Mouse (Mus musculus) thymus, postnatal 14 days (tissue): ENCODE data around the gene Akr1b7.
"Not testable (repeated sequence)": the region's sequence is repeated elsewhere in the genome, so short reads cannot be mapped to it uniquely, and the experiment has no call there.

Experiments used
- DNase-seq: peaks from one replicate; pipeline ENCODE4 v3.0.0; 2021

The Akr1b7 gene

DNA sequence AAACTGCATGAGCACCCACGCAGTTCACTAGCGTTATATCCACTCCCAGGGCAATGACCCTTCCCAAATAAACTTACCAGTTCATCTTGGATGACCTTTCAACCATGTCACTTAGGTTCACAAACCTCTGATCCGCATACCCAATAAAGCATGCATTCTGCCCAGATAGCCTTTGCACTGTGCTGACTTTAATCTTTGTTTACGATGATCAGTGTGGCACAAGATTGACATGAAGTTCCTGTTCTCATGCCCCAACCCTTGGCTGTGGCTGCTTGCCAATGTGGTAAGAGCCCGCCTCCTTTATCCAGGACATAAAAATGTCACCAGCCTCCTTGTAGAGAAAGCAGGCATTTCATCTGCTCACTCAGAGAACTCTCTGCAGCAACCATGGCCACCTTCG lies at the start of gene Akr1b7:
TSS of gene Akr1b7 (plus strand) at position 312 of the 400 bp plus-strand sequence.
- DNase-seq = no peak

GRCm38 (mm10) chr6:34364217-34365136 lies 47.7 kb upstream of the Akr1b7 start:
- DNase-seq = peak; percentile 58

DNA sequence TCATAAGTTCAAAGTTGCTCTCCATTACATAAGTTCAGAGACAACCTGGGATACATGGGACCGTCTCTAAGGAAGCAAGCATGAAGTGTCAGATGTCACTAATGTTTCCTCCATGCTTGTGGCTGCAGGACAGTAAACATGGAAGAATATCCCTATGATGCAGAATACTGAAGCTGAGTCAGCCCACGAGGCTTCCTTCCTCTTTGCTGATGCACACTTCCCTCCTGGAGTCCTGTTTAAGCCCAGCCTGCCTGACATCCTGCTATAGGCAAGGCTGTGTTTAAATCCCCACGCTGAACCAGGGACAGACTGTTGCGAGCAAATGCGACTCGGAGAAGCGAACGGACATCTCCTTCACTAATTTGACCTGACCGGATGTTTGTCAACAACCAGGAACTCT lies 44.1 kb upstream of the Akr1b7 start:
- no peak for DNase-seq

DNA sequence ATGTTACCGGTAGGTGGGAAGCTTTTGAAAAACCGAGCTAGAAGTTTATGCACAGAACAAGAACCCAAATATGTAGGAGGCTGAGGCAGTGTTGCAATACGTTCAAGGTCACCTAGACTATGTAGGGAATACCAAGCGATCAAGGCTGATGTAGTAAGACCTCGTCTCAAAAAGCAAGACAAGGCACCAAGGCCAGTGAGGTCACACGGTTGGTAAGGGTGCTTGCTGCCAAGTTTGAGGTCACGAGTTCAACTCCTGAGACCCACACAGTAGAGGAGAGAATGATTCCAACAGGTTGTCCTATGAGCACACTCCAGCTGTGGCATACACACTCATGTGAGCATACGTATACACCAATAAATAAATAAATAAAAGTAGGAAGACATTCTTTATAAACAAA lies 42.1 kb upstream of the Akr1b7 start:
- DNase-seq = no peak

- DNase-seq = peak; percentile 87
Observed at GRCm38 (mm10) chr6:34371700-34372351, 40.3 kb upstream of the Akr1b7 start.

- peak; percentile 20 for DNase-seq
Observed at GRCm38 (mm10) chr6:34373841-34374240, 38.3 kb upstream of the Akr1b7 start.

GRCm38 (mm10) chr6:34375888-34376287 lies 36.2 kb upstream of the Akr1b7 start:
- not testable (repeated sequence) for DNase-seq

DNA sequence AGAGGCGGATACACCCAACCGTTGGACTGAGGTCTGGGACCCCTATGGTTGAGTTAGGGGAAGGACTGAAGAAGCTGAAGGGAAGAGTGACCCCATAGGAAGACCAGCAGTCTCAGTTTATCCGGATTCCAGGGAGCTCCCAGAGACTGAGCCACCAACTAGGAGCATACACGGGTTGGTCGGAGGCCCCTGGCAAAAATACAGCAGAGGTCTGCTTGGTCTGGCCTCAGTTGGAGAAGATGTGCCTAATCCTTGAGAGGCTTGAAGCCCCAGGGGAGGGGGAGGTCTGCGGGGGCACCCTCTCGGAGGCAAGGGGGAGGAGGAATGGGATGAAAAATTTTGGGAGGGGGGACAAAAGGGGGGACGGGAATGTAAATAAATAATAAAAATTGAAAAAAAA lies 28.7 kb upstream of the Akr1b7 start:
- DNase-seq = peak; percentile 23

GRCm38 (mm10) chr6:34384110-34384661 lies 27.9 kb upstream of the Akr1b7 start, which contains the start of gene Akr1b10:
Gene Akr1b10 (plus strand): TSS chr6:34384218.
- peak; percentile 74 for DNase-seq

GRCm38 (mm10) chr6:34384701-34385370 lies 27.3 kb upstream of the Akr1b7 start:
- DNase-seq = peak; percentile 54

- no peak for DNase-seq
Observed at GRCm38 (mm10) chr6:34388420-34389156, 23.5 kb upstream of the Akr1b7 start.

DNA sequence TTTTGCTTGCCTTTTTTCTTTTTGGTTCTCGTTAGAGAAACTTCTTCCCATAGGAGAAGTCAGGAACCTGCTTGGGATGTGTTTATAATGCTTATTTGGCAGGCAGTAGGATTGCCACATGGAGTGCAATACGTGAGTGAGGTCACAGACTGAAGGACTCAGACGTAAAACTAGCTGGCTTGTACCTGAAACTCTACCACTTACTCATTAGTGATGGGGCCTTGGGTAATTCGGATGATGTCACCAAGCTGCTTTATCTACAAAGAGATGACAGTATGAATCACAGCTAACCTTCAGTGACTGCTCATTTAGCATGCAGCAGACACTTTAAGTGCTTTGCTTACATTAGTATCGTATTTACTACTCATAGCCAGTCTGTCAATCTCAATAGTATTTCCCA lies 16.2 kb upstream of the Akr1b7 start:
- DNase-seq = no peak

DNA sequence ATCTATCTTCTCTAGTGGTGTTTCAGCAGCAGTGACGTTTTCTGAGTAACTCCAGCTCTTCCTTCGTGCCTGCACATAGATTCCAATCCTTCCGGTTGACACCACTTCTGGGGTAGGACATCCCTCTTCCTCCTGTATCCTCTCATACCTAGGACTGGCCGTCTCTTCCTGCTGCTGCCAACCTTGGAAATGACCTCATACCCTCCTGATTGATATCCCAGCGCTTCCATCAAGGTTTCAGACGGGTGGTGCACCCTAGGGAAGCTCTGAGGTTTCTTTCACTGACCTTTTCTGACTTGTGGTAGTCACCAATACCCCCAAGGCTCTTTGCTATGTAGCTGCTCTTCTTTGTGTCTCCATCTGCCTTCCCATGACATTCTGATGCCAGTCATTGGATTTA lies 13.7 kb upstream of the Akr1b7 start:
- no peak for DNase-seq

GRCm38 (mm10) chr6:34399606-34400220 lies 12.4 kb upstream of the Akr1b7 start:
- no peak for DNase-seq

GRCm38 (mm10) chr6:34400696-34401095 lies 11.4 kb upstream of the Akr1b7 start:
- no peak for DNase-seq

GRCm38 (mm10) chr6:34406746-34407145 lies 5.4 kb upstream of the Akr1b7 start:
- no peak for DNase-seq

DNA sequence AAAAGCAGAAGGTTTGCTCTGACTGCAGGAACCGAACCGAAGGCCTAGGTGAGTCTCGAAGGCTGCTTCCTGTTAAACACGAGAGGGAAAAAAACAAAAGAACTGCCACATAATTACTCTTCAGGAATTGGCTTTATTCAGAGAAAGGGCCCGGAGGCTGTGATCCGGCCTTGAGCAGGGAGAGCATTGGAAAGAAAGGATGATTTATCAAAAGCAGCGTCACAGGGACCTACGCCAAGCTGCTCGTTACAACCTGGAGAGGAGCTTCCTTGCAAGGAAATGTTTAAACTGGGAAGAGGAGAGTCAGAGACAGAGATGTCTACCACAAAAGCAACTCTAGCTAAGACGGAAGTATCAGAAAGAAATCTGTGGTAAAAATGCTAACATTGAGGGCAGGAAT lies 4.7 kb upstream of the Akr1b7 start:
- no peak for DNase-seq

- DNase-seq = no peak
Observed at GRCm38 (mm10) chr6:34412688-34413087, 554 bp downstream of the Akr1b7 start.

- DNase-seq = not testable (repeated sequence)
Observed at GRCm38 (mm10) chr6:34413386-34413785, 1.3 kb downstream of the Akr1b7 start.

DNA sequence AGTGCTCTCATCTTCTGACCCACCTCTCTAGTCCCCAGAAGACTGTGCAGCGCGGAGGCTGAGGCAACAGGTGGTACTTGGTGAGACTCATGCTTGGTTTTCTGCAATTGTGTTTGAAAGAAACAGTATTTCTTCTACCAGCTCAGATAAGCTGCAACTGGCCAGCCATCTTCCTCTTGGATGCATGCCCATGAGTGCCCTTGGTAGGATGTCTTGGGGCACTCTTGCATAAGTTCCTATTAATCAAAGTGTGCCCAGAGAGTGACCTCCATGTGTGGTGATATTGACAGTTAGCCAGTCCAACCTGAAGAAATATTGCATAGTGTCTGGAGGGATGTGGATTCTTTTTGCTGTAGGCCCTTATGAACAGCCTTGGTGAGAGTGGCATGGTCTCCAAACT lies 4.4 kb downstream of the Akr1b7 start:
- no peak for DNase-seq

DNA sequence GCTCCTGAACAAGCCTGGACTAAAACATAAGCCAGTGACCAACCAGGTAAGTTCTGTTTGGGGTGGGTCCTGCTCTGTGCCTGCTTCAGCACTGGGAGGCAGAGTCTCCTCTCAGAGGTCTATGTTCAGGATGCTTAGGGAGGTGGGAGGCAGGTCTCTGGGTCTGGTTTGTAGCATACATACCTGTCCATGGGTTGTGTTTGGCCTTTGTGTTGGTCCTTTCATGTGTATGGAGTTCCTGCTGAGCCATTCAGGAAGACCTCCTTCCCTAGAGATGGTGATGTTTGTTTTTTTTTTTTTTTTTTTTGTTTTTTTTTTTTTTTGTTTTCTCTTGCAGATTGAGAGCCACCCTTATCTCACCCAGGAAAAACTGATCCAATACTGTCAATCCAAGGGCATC lies 6.9 kb downstream of the Akr1b7 start:
- no peak for DNase-seq

DNA sequence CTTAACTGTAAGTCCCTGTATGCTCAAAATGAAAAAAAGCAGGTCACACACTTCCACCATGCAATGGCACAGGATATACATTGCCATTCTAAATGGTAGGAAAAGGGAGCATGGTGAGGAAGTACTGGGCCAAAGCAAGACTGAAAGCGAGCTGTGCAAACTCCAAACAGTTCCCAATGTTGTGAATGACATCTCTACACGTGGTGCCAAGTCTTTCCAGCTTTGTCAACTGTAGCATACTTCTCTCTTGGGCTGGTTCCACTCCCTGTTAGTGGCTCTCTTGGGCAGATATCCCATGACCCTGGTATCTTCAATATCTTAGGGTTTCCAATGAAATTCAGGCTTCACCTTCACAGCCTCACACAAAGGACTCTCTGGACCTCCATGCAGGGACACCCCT lies 26.9 kb downstream of the Akr1b7 start:
- DNase-seq = no peak
